Mouse (Mus musculus) intestine, postnatal 0 days (tissue): Measurements from ENCODE around the gene Il6st. TPM values are rescaled to one million over a fixed set of nuclear protein-coding genes. Genes with fewer than 3 reads are reported as not detected.

ENCODE experiments used
- ATAC-seq: fragments of 200-750 bp; cut with Nextera tagmentation; 2 replicates; pipeline ENCODE4 v1.8.0; 2017; ENCODE audit warnings: mild to moderate bottlenecking, moderate TSS enrichment, moderate library complexity
- H3K27ac ChIP-seq: fragments of 300-500 bp; sonication (generic); 2 replicates; pipeline ENCODE4 v1.5.1; 2014; ENCODE audit warnings: mild to moderate bottlenecking, low read depth, low read length, moderate library complexity
- H3K27me3 ChIP-seq: fragments of 300-500 bp; sonication (generic); replicated peaks from 2 replicates; pipeline ENCODE4 v1.6.1; 2014; ENCODE audit warnings: low read length, mixed read lengths; ENCODE audit not compliant: control insufficient read depth, insufficient read depth
- H3K36me3 ChIP-seq: fragments of 300-500 bp; sonication (generic); 2 replicates; pipeline ENCODE4 v1.6.1; 2014; ENCODE audit warnings: mild to moderate bottlenecking, moderate library complexity; ENCODE audit not compliant: control insufficient read depth, insufficient read depth
- H3K4me1 ChIP-seq: fragments of 300-500 bp; sonication (generic); replicated peaks from 2 replicates; pipeline ENCODE4 v1.6.1; 2014; ENCODE audit warnings: antibody characterized with exemption, low read length, mixed read lengths; ENCODE audit not compliant: control insufficient read depth, insufficient read depth
- H3K4me2 ChIP-seq: fragments of 300-500 bp; sonication (generic); replicated peaks from 2 replicates; pipeline ENCODE4 v1.6.1; 2014; ENCODE audit warnings: low read depth, mild to moderate bottlenecking, moderate library complexity
- H3K4me3 ChIP-seq: fragments of 300-500 bp; sonication (generic); 2 replicates; pipeline ENCODE4 v1.5.1; 2014; ENCODE audit warnings: low read depth, low read length
- H3K9ac ChIP-seq: fragments of 300-500 bp; sonication (generic); 2 replicates; pipeline ENCODE4 v1.6.1; 2014; ENCODE audit warnings: mild to moderate bottlenecking, low read depth, low read length
- H3K9me3 ChIP-seq: fragments of 300-500 bp; sonication (generic); 2 replicates; pipeline ENCODE4 v1.6.1; 2016; ENCODE audit warnings: mixed run types; ENCODE audit not compliant: control insufficient read depth
- CTCF ChIP-seq: sonication (generic); IDR thresholded peaks from 2 replicates; pipeline ENCODE4 v1.5.1; 2016; ENCODE audit warnings: low read depth, mild to moderate bottlenecking, control low read depth, antibody characterized with exemption, moderate library complexity
- WGBS: fragments of 180-500 bp; shearing (Covaris S2); extraction: QIAGEN DNeasy Blood & Tissue Kit; methylation state at CpG from one replicate; pipeline ENCODE4 v1.1.7; 2014; 5-methylcytosine and 5-hydroxymethylcytosine counted together
- polyA plus RNA-seq: library from polyadenylated mRNA; unstranded; fragments of >200 nt; fragmentation: Nextera tagmentation; extraction: Ambion mirVana; gene quantifications from 2 replicates; pipeline ENCODE4 v1.2.1, GENCODE M21; 2015

Gene Il6st
- polyA plus RNA-seq, 1 experiment from 2014 or later, result 20.5 TPM

DNA sequence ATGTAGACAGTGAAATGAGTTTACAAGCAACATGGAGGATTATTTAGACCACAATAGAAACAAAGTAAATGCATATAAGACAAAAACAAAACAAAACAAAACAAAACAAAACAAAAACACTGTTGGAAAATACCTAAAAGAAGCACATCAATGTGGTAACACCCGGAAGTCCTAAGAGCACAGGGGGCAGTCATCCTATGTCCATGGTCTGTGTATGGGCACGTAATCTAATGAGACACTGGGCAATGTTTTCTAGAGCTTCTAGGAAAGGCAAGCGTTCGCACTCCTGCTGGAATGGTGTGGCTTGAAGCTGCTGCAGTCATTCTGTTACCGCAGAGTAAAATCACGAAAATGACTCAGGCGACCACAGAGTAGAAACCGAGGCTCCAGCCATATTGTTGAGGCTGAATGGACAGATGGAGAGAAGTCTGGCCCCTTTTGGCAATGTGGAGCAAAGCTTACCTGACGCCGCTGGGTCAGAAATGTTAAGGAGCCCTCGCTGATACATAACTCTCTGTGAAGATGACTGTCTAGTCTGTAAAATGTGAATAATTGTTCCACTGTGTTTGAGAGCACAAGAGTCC, 5.3 kb upstream of the Il6st start:
- H3K36me3 ChIP-seq, result no peaks in the 10 kb centered on the region
- H3K9me3 ChIP-seq, result no peaks in the 10 kb centered on the region
- no peak for TF ChIP-seq CTCF
- ATAC-seq, result no peak
- no peak overlapping the region for H3K27ac ChIP-seq
- WGBS, result 92% methylated on average over 11 of the region's 11 CpGs
- no peaks in the 10 kb centered on the region for H3K4me1 ChIP-seq
- H3K4me3 ChIP-seq, result no peak overlapping the region
- no peaks in the 10 kb centered on the region for H3K27me3 ChIP-seq
- no peak overlapping the region for H3K9ac ChIP-seq
- no peak overlapping the region for H3K4me2 ChIP-seq

GRCm38 (mm10) chr13:112459956-112460355, 3.9 kb upstream of the Il6st start:
- Histone ChIP-seq H3K9ac (no peak overlapping the region), H3K27me3 (no peaks in the 10 kb centered on the region), H3K27ac (no peak overlapping the region), H3K36me3 (no peaks in the 10 kb centered on the region), H3K4me3 (no peak overlapping the region), H3K4me2 (no peak overlapping the region), H3K9me3 (no peaks in the 10 kb centered on the region), H3K4me1 (no peaks in the 10 kb centered on the region)
- no peak for ATAC-seq
- TF ChIP-seq CTCF, result no peak
- 77% methylated on average over 6 of the region's 6 CpGs for WGBS

- ATAC-seq, result no peak
- no peaks in the 10 kb centered on the region for H3K27me3 ChIP-seq
- WGBS, result 78% methylated on average over 6 of the region's 6 CpGs
- H3K9me3 ChIP-seq, result no peaks in the 10 kb centered on the region
- H3K4me2 ChIP-seq, result no peak overlapping the region
- H3K36me3 ChIP-seq, result no peaks in the 10 kb centered on the region
- no peak overlapping the region for H3K27ac ChIP-seq
- no peaks in the 10 kb centered on the region for H3K4me1 ChIP-seq
- H3K4me3 ChIP-seq, result no peak overlapping the region
- no peak for TF ChIP-seq CTCF
- H3K9ac ChIP-seq, result no peak overlapping the region
These were observed 1.4 kb upstream of the Il6st start for GRCm38 (mm10) chr13:112462411-112462987.

DNA sequence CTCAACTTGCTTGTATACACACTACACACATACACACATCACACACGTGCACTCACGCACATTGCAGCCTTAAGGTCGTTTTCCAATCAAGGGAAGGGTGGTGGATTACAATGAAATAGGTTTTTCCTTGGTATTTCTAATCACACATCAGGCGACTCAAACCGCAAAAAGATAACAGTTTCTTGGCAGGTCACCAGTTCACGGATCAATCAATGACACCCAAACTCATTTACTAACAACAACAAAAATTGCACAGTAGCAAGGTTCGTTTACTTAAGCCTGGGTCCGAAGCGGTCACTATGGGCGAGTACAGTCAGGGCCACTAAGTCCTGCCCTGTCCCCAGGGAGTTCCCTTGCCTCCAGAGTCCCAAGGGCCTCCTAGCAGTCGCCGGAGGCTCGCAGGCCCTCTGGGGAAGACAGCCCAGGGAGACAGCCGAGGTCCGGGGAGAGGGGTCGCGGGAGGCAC, 500 bp upstream of the Il6st start:
- H3K27ac ChIP-seq, result peak overlapping the region; percentile 86
- 4% methylated on average over 17 of the region's 17 CpGs for WGBS
- no peaks in the 10 kb centered on the region for H3K27me3 ChIP-seq
- H3K4me1 ChIP-seq, result no peaks in the 10 kb centered on the region
- peak overlapping the region; percentile 89 for H3K4me2 ChIP-seq
- no peaks in the 10 kb centered on the region for H3K36me3 ChIP-seq
- H3K4me3 ChIP-seq, result peak overlapping the region; percentile 76
- peak; percentile 73 for ATAC-seq
- peak overlapping the region; percentile 74 for H3K9ac ChIP-seq
- H3K9me3 ChIP-seq, result no peaks in the 10 kb centered on the region
- no peak for TF ChIP-seq CTCF

DNA sequence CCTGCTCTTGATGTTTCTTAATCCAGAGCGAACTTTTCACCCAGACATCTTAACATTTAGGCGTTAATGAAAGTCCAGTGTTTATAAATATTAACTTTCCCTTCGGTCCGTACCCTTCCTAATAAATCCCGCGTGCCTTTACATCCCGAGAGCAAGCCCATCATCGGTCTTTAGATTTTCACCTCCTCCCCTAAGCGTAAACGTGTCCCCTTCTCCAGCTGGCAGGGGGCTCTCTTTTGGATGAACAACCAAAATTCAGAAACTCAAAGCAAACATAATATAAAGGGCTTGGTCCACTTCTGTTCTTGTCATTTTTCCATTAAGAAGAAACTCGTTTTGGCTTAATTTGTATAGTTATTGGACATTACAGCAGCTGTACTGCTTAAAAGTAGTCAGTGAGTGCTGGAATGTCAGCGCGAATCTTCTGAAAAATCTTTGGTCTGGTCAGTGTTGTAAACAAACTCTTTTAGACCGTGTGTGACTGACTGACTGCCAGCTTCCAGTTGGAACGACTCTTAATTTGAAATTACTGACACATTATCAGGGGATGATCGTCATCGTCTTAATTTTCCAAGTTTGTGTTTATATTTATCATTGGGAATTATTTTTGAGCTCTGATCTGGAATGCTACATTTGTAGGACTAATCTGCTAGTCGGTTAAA, 887 bp downstream of the Il6st start:
- H3K27me3 ChIP-seq, result no peaks in the 10 kb centered on the region
- no peaks in the 10 kb centered on the region for H3K9me3 ChIP-seq
- H3K27ac ChIP-seq, result peak overlapping the region; percentile 80
- no peaks in the 10 kb centered on the region for H3K36me3 ChIP-seq
- WGBS, result 5% methylated on average over 18 of the region's 18 CpGs
- no peaks in the 10 kb centered on the region for H3K4me1 ChIP-seq
- H3K4me2 ChIP-seq, result peak overlapping the region; percentile 89
- H3K4me3 ChIP-seq, result peak overlapping the region; percentile 76
- no peak for TF ChIP-seq CTCF
- no peak for ATAC-seq
- peak overlapping the region; percentile 74 for H3K9ac ChIP-seq

- TF ChIP-seq CTCF, result no peak
- Histone ChIP-seq H3K4me3 (peak overlapping the region; percentile 76), H3K36me3 (no peaks in the 10 kb centered on the region), H3K9me3 (no peaks in the 10 kb centered on the region), H3K4me2 (peak overlapping the region; percentile 89), H3K27me3 (no peaks in the 10 kb centered on the region), H3K4me1 (no peaks in the 10 kb centered on the region), H3K27ac (no peak overlapping the region), H3K9ac (0 out of 2 replicates have a peak overlapping the region, but pooled peaks have one; percentile 3)
- ATAC-seq, result no peak
- 38% methylated on average over 2 of the region's 2 CpGs for WGBS
These were observed 1.7 kb downstream of the Il6st start for GRCm38 (mm10) chr13:112465585-112465984.
